20 mouse cellular contexts compared by ENCODE assay signal in genomic region chr7:4239038-4239721, GRCm38 (mm10). TPM values are rescaled to one million over a fixed set of nuclear protein-coding genes. Genes with fewer than 3 reads are reported as not detected.
DNase-seq lines count a peak whose midpoint lies in the region; ATAC-seq and TF ChIP-seq lines count a peak whose summit lies in the region.
"Had no signal": no experiment of that assay in that cellular context is flagged by ENCODE, and none has a peak within 500 bp of the region (broad histone marks: within the 10 kb centered on the region; RNA-seq: fewer than 3 reads in every experiment).

No protein-coding gene starts in this region.

- no peak overlapping the region for H3K4me3 ChIP-seq in lung, postnatal 0 days (ENCODE audit: low read depth, low read length)
- no peak overlapping the region for H3K4me3 ChIP-seq in liver, postnatal 0 days (ENCODE audit: low read depth, low read length)
- H3K4me3 ChIP-seq in stomach, postnatal 0 days (ENCODE audit: low read depth, low read length): no peak overlapping the region
- no peak overlapping the region for H3K4me3 ChIP-seq in forebrain, embryonic 16.5 days (replicated peaks; ENCODE audit: low read length)
- H3K4me3 ChIP-seq: erythroblast, embryonic 14.5 days; heart, embryonic 13.5 days; hindbrain, embryonic 15.5 days; kidney, embryonic 15.5 days; lung, embryonic 15.5 days had no signal

- DNase-seq in heart, adult 8-10 months (ENCODE audit: low spot score): peak; percentile 26
- DNase-seq in heart, postnatal 4 days: no peak
- DNase-seq in lung, postnatal 0 days (ENCODE audit: low spot score): peak; percentile 15
- no peak for DNase-seq in lung, postnatal 10 days
- peak; percentile 31 for DNase-seq in liver, postnatal 0 days
- peak; percentile 21 for DNase-seq in stomach, postnatal 0 days (ENCODE audit: low spot score)
- DNase-seq: B cell, adult 2 months; cerebellum, adult 18-20 months; embryo, embryonic 11 days; thymus, postnatal 25 days had no signal

- peak; percentile 33; the same call in 1 of the 2 replicates for ATAC-seq in lung, postnatal 0 days
- peak; percentile 99 for ATAC-seq in liver, postnatal 0 days
- peak; percentile 77 for ATAC-seq in stomach, postnatal 0 days (ENCODE audit: low FRiP score, low TSS enrichment)
- ATAC-seq in inflammation-experienced regulatory T-cells, adult 6 months: no peak
- no peak for ATAC-seq in forebrain, embryonic 16.5 days

- H3K27ac ChIP-seq in lung, postnatal 0 days (ENCODE audit: low read length): no peak overlapping the region
- peak overlapping the region; percentile 81 for H3K27ac ChIP-seq in liver, postnatal 0 days (ENCODE audit: low read depth)
- no peak overlapping the region for H3K27ac ChIP-seq in stomach, postnatal 0 days (replicated peaks)
- no peak overlapping the region for H3K27ac ChIP-seq in forebrain, embryonic 16.5 days (ENCODE audit: low read length)
- H3K27ac ChIP-seq: heart, embryonic 13.5 days; hindbrain, embryonic 15.5 days; kidney, embryonic 15.5 days; lung, embryonic 15.5 days had no signal

- H3K36me3 ChIP-seq in lung, postnatal 0 days (ENCODE audit: insufficient read depth, low read length): no peaks in the 10 kb centered on the region
- no peaks in the 10 kb centered on the region for H3K36me3 ChIP-seq in liver, postnatal 0 days (replicated peaks; ENCODE audit: insufficient read depth, low read length)
- no peaks in the 10 kb centered on the region for H3K36me3 ChIP-seq in stomach, postnatal 0 days (ENCODE audit: control insufficient read depth, insufficient read depth, low read length)
- no peaks in the 10 kb centered on the region for H3K36me3 ChIP-seq in forebrain, embryonic 16.5 days (ENCODE audit: control insufficient read depth, insufficient read depth)
- H3K36me3 ChIP-seq: heart, embryonic 13.5 days; hindbrain, embryonic 15.5 days; kidney, embryonic 15.5 days; lung, embryonic 15.5 days had no signal

- TF ChIP-seq EP300 in lung, postnatal 0 days (IDR thresholded peaks at IDR 0.05): no peak
- peak; percentile 41; the same call in 1 of the 2 replicates for TF ChIP-seq EP300 in liver, postnatal 0 days (IDR thresholded peaks at IDR 0.05; ENCODE audit: low read depth)
- TF ChIP-seq EP300 in stomach, postnatal 0 days (optimal IDR thresholded peaks at IDR 0.05): no peak

- no peak for TF ChIP-seq CTCF in lung, postnatal 0 days (IDR thresholded peaks at IDR 0.05)
- no peak for TF ChIP-seq CTCF in liver, postnatal 0 days (IDR thresholded peaks at IDR 0.05; ENCODE audit: low read depth)
- TF ChIP-seq CTCF in stomach, postnatal 0 days (IDR thresholded peaks at IDR 0.05; ENCODE audit: low read depth): no peak

- no peak overlapping the region for H3K4me2 ChIP-seq in lung, postnatal 0 days (replicated peaks; ENCODE audit: low read depth, low read length)
- no peak overlapping the region for H3K4me2 ChIP-seq in liver, postnatal 0 days (ENCODE audit: low read depth, low read length)
- H3K4me2 ChIP-seq in stomach, postnatal 0 days (replicated peaks; ENCODE audit: low read depth): no peak overlapping the region
- no peak overlapping the region for H3K4me2 ChIP-seq in forebrain, embryonic 16.5 days (ENCODE audit: low read length)
- H3K4me2 ChIP-seq: heart, embryonic 13.5 days; hindbrain, embryonic 15.5 days; kidney, embryonic 15.5 days; lung, embryonic 15.5 days had no signal

- H3K9me3 ChIP-seq in lung, postnatal 0 days (ENCODE audit: low read length): no peaks in the 10 kb centered on the region
- no peaks in the 10 kb centered on the region for H3K9me3 ChIP-seq in liver, postnatal 0 days (ENCODE audit: low read length)
- H3K9me3 ChIP-seq in stomach, postnatal 0 days (ENCODE audit: control insufficient read depth, low read length): no peaks in the 10 kb centered on the region
- H3K9me3 ChIP-seq in forebrain, embryonic 16.5 days (ENCODE audit: control insufficient read depth, low read length): no peaks in the 10 kb centered on the region
- H3K9me3 ChIP-seq: heart, embryonic 13.5 days; hindbrain, embryonic 15.5 days; kidney, embryonic 15.5 days; lung, embryonic 15.5 days had no signal

- H3K9ac ChIP-seq in lung, postnatal 0 days (replicated peaks; ENCODE audit: low read depth): no peak overlapping the region
- H3K9ac ChIP-seq in liver, postnatal 0 days (replicated peaks): no peak overlapping the region
- H3K9ac ChIP-seq in stomach, postnatal 0 days (ENCODE audit: low read length): no peak overlapping the region
- no peak overlapping the region for H3K9ac ChIP-seq in forebrain, embryonic 16.5 days (replicated peaks; ENCODE audit: low read depth, low read length)
- H3K9ac ChIP-seq: heart, embryonic 13.5 days; hindbrain, embryonic 15.5 days; kidney, embryonic 15.5 days; lung, embryonic 15.5 days had no signal

- 52% methylated on average over 6 of the region's 6 CpGs for WGBS in lung, postnatal 0 days
- WGBS in liver, postnatal 0 days (ENCODE audit: insufficient replicate concordance): 37% methylated on average over 6 of the region's 6 CpGs
- 46% methylated on average over 6 of the region's 6 CpGs for WGBS in stomach, postnatal 0 days
- WGBS in forebrain, embryonic 16.5 days: 79% methylated on average over 6 of the region's 6 CpGs

- no peaks in the 10 kb centered on the region for H3K4me1 ChIP-seq in lung, postnatal 0 days (ENCODE audit: insufficient read depth, low read depth, low read length)
- H3K4me1 ChIP-seq in liver, postnatal 0 days (ENCODE audit: insufficient read depth): 0 out of 2 replicates have a peak, but pooled peaks cover 6% of the 10 kb centered on the region
- H3K4me1 ChIP-seq in stomach, postnatal 0 days (replicated peaks; ENCODE audit: control insufficient read depth, insufficient read depth): no peaks in the 10 kb centered on the region
- no peaks in the 10 kb centered on the region for H3K4me1 ChIP-seq in forebrain, embryonic 16.5 days (replicated peaks; ENCODE audit: control insufficient read depth, insufficient read depth, low read length)
- H3K4me1 ChIP-seq: heart, embryonic 13.5 days; hindbrain, embryonic 15.5 days; kidney, embryonic 15.5 days; lung, embryonic 15.5 days had no signal

- H3K27me3 ChIP-seq in lung, postnatal 0 days (replicated peaks; ENCODE audit: insufficient read depth, low read length): no peaks in the 10 kb centered on the region
- no peaks in the 10 kb centered on the region for H3K27me3 ChIP-seq in liver, postnatal 0 days (ENCODE audit: insufficient read depth, low read length)
- no peaks in the 10 kb centered on the region for H3K27me3 ChIP-seq in stomach, postnatal 0 days (ENCODE audit: control insufficient read depth, insufficient read depth, low read length)
- no peaks in the 10 kb centered on the region for H3K27me3 ChIP-seq in forebrain, embryonic 16.5 days (replicated peaks; ENCODE audit: control insufficient read depth, insufficient read depth, low read length)
- H3K27me3 ChIP-seq: heart, embryonic 13.5 days; hindbrain, embryonic 15.5 days; kidney, embryonic 15.5 days; lung, embryonic 15.5 days had no signal

RNA-seq across cellular contexts. Expression of gene Lilra5, which starts 1.6 kb away (rescaled TPM):
- total RNA-seq in heart, adult 8-10 months (2022): 1 to 10 TPM in 2 of 4 experiments, under 1 TPM in 2; 0.82 to 1.4 (median 1.1) TPM
- total RNA-seq in heart, postnatal 4 days (2021): under 1 TPM; 0.21 to 0.32 TPM
- 1.1 and 1.5 TPM in 2 replicates for polyA plus RNA-seq in lung, postnatal 0 days (2015; fragmentation: Nextera tagmentation; extraction: Ambion mirVana)
- 1.9 and 2.2 TPM in 2 replicates for polyA plus RNA-seq in liver, postnatal 0 days (2015; fragmentation: Nextera tagmentation; extraction: Ambion mirVana)
- polyA plus RNA-seq in stomach, postnatal 0 days (2015; fragmentation: Nextera tagmentation; extraction: Ambion mirVana): 0.39 and 0.40 TPM in 2 replicates
- not detected for polyA plus RNA-seq in inflammation-experienced regulatory T-cells, adult 6 months (2017; shearing (Covaris generic))
- polyA plus RNA-seq in forebrain, embryonic 16.5 days (2015; fragmentation: Nextera tagmentation; extraction: Ambion mirVana): 0.11 TPM in 1 of 2 replicates, not detected in the other
- total RNA-seq: ES-E14; midbrain, postnatal 0 days had no signal
- polyA plus RNA-seq: erythroblast, embryonic 14.5 days; heart, embryonic 13.5 days; hindbrain, embryonic 15.5 days; midbrain, postnatal 0 days; neural tube, embryonic 14.5 days had no signal

Comparison
In these comparisons a context has a peak if more than half of its experiments do, and no peak if none do; other contexts are left out.
1. DNase-seq: peak in heart, adult 8-10 months (single experiment), lung, postnatal 0 days (single experiment), liver, postnatal 0 days (single experiment) and stomach, postnatal 0 days (single experiment); none in heart, postnatal 4 days (single experiment) and lung, postnatal 10 days (single experiment).
2. ATAC-seq: peak in lung, postnatal 0 days (single experiment), liver, postnatal 0 days (single experiment) and stomach, postnatal 0 days (single experiment); none in inflammation-experienced regulatory T-cells, adult 6 months (single experiment) and forebrain, embryonic 16.5 days (single experiment).